Mouse (Mus musculus): Measurements from ENCODE around the gene Ptch1.

Gene Ptch1

GRCm38 (mm10) chr13:63563781-63564625 is 9.4 kb downstream of the Ptch1 start:
- DNase-seq (ENCODE audit: low read depth, low spot score) = peak; percentile 48

DNA sequence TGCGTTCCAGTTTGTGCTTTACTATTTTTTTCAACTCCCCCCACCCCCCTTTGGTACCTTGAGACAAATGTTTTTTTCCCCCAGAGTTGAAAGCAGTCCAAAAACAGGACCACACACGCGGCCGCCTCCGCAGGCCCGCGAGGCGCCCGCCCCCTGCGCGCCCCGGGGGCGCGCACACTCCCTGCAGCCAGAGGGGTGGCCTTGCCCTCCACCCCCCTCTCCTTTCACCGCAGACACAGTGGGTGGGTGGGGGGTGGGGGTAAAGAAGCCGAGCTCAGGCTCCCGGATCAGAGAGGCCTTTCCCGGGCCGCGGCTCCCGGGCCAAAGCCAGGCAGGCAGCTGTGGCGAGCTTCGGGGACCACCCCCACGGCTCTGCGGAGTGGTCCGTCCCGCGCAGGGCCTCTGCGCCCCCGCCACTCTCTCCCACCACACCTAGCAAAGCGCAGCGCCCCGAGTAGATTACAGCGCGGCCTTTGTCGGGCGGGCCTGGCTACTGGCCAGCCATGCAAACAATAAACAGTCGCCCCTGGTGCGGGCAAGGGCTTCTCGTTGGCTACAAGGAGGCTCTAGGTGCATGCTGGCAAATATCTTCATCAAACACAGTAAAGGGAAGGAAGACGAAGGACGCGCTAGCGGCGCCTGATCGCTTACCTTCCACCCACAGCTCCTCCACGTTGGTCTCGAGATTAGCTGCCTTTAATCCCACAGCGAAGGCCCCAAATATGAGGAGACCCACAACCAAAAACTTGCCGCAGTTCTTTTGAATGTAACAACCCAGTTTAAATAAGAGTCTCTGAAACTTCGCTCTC is 10.2 kb downstream of the Ptch1 start:
- DNase-seq (ENCODE audit: low read depth, low spot score) = peak; percentile 77

- no peak for DNase-seq (ENCODE audit: low read depth, low spot score)
These were observed 11.0 kb downstream of the Ptch1 start for GRCm38 (mm10) chr13:63562141-63562971.

- DNase-seq (ENCODE audit: low read depth, low spot score) = no peak
These were observed 15.0 kb downstream of the Ptch1 start for GRCm38 (mm10) chr13:63558297-63558890.

GRCm38 (mm10) chr13:63556431-63556830 is 17.0 kb downstream of the Ptch1 start:
- no peak for DNase-seq (ENCODE audit: low read depth, low spot score)

GRCm38 (mm10) chr13:63555885-63556284 is 17.5 kb downstream of the Ptch1 start:
- peak; percentile 80 for DNase-seq (ENCODE audit: low read depth, low spot score)

DNA sequence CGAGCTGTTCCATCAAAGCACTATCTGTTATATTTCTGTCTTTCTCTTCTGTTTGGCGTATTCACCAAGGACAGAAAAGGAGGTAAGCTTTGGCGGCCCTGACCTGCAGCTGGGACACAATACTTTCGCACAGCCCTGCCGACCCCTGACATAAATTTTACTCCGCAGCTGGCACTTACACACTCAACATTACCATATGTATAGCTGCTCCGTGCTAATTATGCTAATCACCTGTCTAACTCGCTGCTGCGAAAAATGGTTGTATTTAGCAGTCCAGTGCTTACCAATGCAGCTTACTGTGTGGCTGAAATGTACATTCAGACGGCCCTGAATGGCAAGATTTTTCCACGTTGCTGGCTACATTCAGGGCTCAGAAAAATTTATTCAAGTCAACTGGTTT is 18.8 kb downstream of the Ptch1 start:
- peak; percentile 23 for DNase-seq (ENCODE audit: low read depth, low spot score)

DNA sequence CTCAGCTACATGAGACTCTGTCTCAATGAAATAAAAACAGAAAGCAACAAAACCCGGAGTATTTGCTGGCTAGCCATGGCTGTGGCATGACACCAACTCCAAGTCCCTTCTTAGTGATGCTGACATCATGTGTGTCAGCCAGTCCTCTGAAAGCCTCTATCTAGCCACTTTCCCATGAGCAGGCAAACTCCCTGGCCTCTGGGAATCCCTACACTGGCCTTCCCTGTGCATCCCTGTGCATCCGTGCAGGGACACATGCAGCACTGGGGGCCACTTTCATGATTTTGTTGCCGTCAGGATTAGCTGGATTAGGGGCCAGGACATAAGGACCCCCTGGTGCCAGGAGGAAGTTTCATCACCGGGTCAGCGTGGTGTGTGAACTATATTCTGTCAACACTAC is 20.0 kb downstream of the Ptch1 start:
- no peak for DNase-seq (ENCODE audit: low read depth, low spot score)

GRCm38 (mm10) chr13:63552291-63552932 is 21.0 kb downstream of the Ptch1 start:
- DNase-seq (ENCODE audit: low read depth, low spot score) = no peak

- DNase-seq (ENCODE audit: low read depth, low spot score) = no peak
These were observed 21.7 kb downstream of the Ptch1 start for GRCm38 (mm10) chr13:63551552-63552290.

DNA sequence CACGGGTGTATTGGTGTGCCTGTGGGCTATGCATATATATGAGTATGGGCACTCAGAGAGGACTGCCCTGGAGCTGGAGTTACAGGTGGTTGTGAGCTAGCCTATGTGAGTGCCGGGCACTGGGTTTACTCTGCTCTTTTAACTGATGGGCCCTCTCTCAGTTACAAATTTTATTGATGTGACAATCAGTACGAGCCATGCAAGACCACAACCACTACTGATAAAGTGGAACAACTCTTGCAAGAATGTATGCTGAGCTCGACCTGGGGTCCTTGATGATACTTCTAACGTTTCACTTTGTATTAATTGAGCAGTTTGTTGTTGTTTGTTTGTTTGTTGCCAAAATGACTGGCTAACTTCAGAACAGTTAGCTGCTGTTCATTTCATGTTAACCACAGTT is 23.0 kb downstream of the Ptch1 start:
- no peak for DNase-seq (ENCODE audit: low read depth, low spot score)

- DNase-seq (ENCODE audit: low read depth, low spot score) = no peak
These were observed 24.2 kb downstream of the Ptch1 start for GRCm38 (mm10) chr13:63549210-63549609.

- DNase-seq (ENCODE audit: low read depth, low spot score) = no peak
These were observed 24.8 kb downstream of the Ptch1 start for GRCm38 (mm10) chr13:63548571-63548970.

DNA sequence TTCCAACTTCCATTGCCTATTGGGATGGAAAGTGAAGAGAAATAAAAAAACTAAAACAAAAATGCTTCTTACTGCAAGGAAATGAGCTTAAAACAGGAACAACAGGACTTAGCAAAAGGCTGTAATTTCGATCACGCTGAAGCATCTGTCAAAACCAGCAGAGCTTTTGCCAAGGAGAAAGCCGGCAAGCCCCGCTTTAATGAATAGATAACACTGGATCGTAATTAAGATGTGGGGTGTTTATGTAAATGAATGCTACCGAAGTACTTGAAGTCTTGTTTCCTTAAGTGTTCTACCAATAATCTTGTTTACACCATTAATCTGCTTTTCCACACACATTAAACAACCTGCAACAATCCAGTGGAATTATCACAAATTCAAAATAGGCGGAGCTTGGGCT is 28.1 kb downstream of the Ptch1 start:
- DNase-seq (ENCODE audit: low read depth, low spot score) = no peak

DNA sequence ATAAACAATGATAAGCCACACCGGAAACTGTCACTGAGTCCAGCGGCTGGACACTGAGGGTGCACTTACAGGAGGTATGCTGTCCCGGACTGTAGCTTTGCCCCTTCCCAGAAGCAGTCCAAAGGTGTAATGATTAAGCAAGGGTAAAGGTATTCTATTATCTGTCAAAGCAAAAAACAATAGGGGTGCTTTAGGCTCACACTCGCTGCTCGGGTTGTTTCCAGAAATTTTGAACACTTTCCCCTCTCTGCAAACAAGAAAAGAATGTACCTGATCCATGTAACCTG is 28.5 kb downstream of the Ptch1 start:
- no peak for DNase-seq (ENCODE audit: low read depth, low spot score)

GRCm38 (mm10) chr13:63544119-63544966 is 29.1 kb downstream of the Ptch1 start:
- no peak for DNase-seq (ENCODE audit: low read depth, low spot score)

GRCm38 (mm10) chr13:63543459-63543858 is 29.9 kb downstream of the Ptch1 start:
- no peak for DNase-seq (ENCODE audit: low read depth, low spot score)

DNA sequence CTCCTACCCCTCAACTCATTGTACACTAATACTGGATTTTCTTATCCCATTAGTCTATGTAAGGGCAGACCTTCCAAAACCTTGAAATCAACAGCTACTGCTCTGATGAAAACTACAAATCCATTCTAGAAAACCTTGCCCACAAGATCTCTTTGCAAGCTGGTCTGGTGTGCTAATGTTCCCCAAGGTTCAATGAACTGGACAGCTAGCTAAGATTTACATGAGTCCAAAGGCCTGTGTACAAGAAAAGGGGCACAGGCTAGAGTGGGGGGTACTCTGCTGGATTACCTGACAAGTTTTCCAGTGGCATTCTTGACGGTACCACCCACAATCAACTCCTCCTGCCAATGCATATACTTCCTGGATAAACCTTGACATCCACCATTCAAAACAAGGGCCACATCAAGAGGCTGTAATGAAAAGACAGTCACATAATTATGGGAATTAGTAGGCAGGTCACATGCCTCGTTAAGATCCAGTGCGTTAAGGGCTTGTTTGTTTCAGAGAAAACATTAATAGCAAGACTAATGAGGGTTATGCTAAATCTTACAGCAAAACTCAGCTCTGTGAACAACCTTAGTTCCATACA is 30.5 kb downstream of the Ptch1 start:
- no peak for DNase-seq (ENCODE audit: low read depth, low spot score)

DNA sequence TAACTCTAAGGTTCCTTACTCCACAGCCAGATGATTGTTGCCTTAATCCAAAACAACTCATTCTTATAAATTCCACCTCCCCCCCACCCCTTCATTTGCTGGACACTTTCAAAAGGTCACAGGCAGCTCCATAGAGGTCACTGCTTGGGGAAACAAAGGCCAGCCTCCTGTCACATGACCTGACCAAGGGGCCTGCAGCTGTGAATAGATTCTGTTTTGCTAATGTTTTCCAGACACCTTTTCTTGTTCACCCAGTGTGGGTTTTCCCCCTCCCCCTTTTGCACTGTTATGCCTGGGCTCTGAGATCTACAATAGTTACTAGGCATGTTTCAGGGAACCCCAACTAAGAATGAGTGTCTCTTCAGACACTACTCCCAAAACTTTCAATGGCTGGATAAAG is 31.9 kb downstream of the Ptch1 start:
- peak; percentile 85 for DNase-seq (ENCODE audit: low read depth, low spot score)
